Mouse (Mus musculus): ENCODE measurements around the gene Agps. TPM values are rescaled to one million over a fixed set of nuclear protein-coding genes. Genes with fewer than 3 reads are reported as not detected.
A peak's percentile ranks its signal among the peaks of the same experiment; 100 is the strongest.

The Agps gene
- polyA plus RNA-seq, 1 experiment from 2014 or later = 56.2 TPM

GRCm38 (mm10) chr2:75815521-75815920 is 16.5 kb upstream of the Agps start:
- Histone ChIP-seq H3K4me3 (no peak overlapping the region), H3K36me3 (no peaks in the 10 kb centered on the region), H3K9me3 (no peaks in the 10 kb centered on the region), H3K4me1 (no peaks in the 10 kb centered on the region), H3K27ac (no peak overlapping the region), H3K27me3 (replicated peaks) (no peaks in the 10 kb centered on the region), H3K9ac (no peak overlapping the region), H3K4me2 (replicated peaks) (no peak overlapping the region)
- 69% methylated on average over 8 of the region's 8 CpGs for WGBS
- ATAC-seq (ENCODE audit: low FRiP score, low read depth) = no peak

GRCm38 (mm10) chr2:75816673-75817072 is 15.3 kb upstream of the Agps start:
- no peaks in the 10 kb centered on the region for H3K4me1 ChIP-seq
- no peaks in the 10 kb centered on the region for H3K9me3 ChIP-seq
- H3K9ac ChIP-seq = no peak overlapping the region
- WGBS = 76% methylated on average over 6 of the region's 6 CpGs
- H3K4me2 ChIP-seq (replicated peaks) = no peak overlapping the region
- no peaks in the 10 kb centered on the region for H3K36me3 ChIP-seq
- H3K27me3 ChIP-seq (replicated peaks) = no peaks in the 10 kb centered on the region
- H3K27ac ChIP-seq = no peak overlapping the region
- ATAC-seq (ENCODE audit: low FRiP score, low read depth) = no peak
- H3K4me3 ChIP-seq = no peak overlapping the region

GRCm38 (mm10) chr2:75818719-75819118 is 13.3 kb upstream of the Agps start:
- 87% methylated on average over 7 of the region's 7 CpGs for WGBS

GRCm38 (mm10) chr2:75819796-75820195 is 12.2 kb upstream of the Agps start:
- no peaks in the 10 kb centered on the region for H3K27me3 ChIP-seq (replicated peaks)
- 94% methylated on average over 3 of the region's 3 CpGs for WGBS
- no peaks in the 10 kb centered on the region for H3K36me3 ChIP-seq
- no peak for ATAC-seq (ENCODE audit: low FRiP score, low read depth)
- H3K4me1 ChIP-seq = no peaks in the 10 kb centered on the region
- no peaks in the 10 kb centered on the region for H3K9me3 ChIP-seq
- H3K4me2 ChIP-seq (replicated peaks) = no peak overlapping the region
- H3K9ac ChIP-seq = no peak overlapping the region
- H3K4me3 ChIP-seq = no peak overlapping the region
- H3K27ac ChIP-seq = no peak overlapping the region

More at GRCm38 (mm10) chr2:75818719-75819118, 13.3 kb upstream of the Agps start:
- ATAC-seq (ENCODE audit: low FRiP score, low read depth) = no peak
- Histone ChIP-seq H3K4me2 (replicated peaks) (no peak overlapping the region), H3K36me3 (no peaks in the 10 kb centered on the region), H3K4me1 (no peaks in the 10 kb centered on the region), H3K9ac (no peak overlapping the region), H3K27me3 (replicated peaks) (no peaks in the 10 kb centered on the region), H3K4me3 (no peak overlapping the region), H3K27ac (no peak overlapping the region), H3K9me3 (no peaks in the 10 kb centered on the region)

GRCm38 (mm10) chr2:75821971-75822751 is 9.8 kb upstream of the Agps start:
- Histone ChIP-seq H3K4me2 (replicated peaks) (no peak overlapping the region), H3K27me3 (replicated peaks) (no peaks in the 10 kb centered on the region), H3K27ac (no peak overlapping the region), H3K9ac (no peak overlapping the region), H3K4me1 (no peaks in the 10 kb centered on the region), H3K9me3 (no peaks in the 10 kb centered on the region), H3K4me3 (no peak overlapping the region), H3K36me3 (no peaks in the 10 kb centered on the region)
- WGBS = 89% methylated on average over 13 of the region's 13 CpGs
- no peak for ATAC-seq (ENCODE audit: low FRiP score, low read depth)

GRCm38 (mm10) chr2:75823736-75824135 is 8.2 kb upstream of the Agps start:
- no peak overlapping the region for H3K9ac ChIP-seq
- no peaks in the 10 kb centered on the region for H3K4me1 ChIP-seq
- no peak overlapping the region for H3K4me3 ChIP-seq
- no peaks in the 10 kb centered on the region for H3K36me3 ChIP-seq
- no peak overlapping the region for H3K27ac ChIP-seq
- no peaks in the 10 kb centered on the region for H3K27me3 ChIP-seq (replicated peaks)
- no peaks in the 10 kb centered on the region for H3K9me3 ChIP-seq
- no peak overlapping the region for H3K4me2 ChIP-seq (replicated peaks)
- no peak for ATAC-seq (ENCODE audit: low FRiP score, low read depth)
- WGBS = 60% methylated on average over 7 of the region's 7 CpGs

- H3K9me3 ChIP-seq = no peaks in the 10 kb centered on the region
- no peak overlapping the region for H3K4me3 ChIP-seq
- no peaks in the 10 kb centered on the region for H3K36me3 ChIP-seq
- no peaks in the 10 kb centered on the region for H3K27me3 ChIP-seq (replicated peaks)
- WGBS = 31% methylated on average over 6 of the region's 6 CpGs
- ATAC-seq (ENCODE audit: low FRiP score, low read depth) = no peak
- H3K9ac ChIP-seq = no peak overlapping the region
- H3K27ac ChIP-seq = no peak overlapping the region
- H3K4me1 ChIP-seq = no peaks in the 10 kb centered on the region
- H3K4me2 ChIP-seq (replicated peaks) = no peak overlapping the region
Measured at GRCm38 (mm10) chr2:75824144-75824543, 7.8 kb upstream of the Agps start.

GRCm38 (mm10) chr2:75824846-75825245 is 7.1 kb upstream of the Agps start:
- Histone ChIP-seq H3K36me3 (no peaks in the 10 kb centered on the region), H3K9me3 (no peaks in the 10 kb centered on the region), H3K9ac (no peak overlapping the region), H3K4me2 (replicated peaks) (no peak overlapping the region), H3K27me3 (replicated peaks) (no peaks in the 10 kb centered on the region), H3K4me3 (no peak overlapping the region), H3K27ac (no peak overlapping the region), H3K4me1 (no peaks in the 10 kb centered on the region)
- ATAC-seq (ENCODE audit: low FRiP score, low read depth) = no peak
- 4% methylated on average over 3 of the region's 3 CpGs for WGBS

GRCm38 (mm10) chr2:75825603-75826002 is 6.4 kb upstream of the Agps start:
- Histone ChIP-seq H3K9me3 (no peaks in the 10 kb centered on the region), H3K9ac (no peak overlapping the region), H3K4me1 (no peaks in the 10 kb centered on the region), H3K36me3 (no peaks in the 10 kb centered on the region), H3K27ac (no peak overlapping the region), H3K4me3 (no peak overlapping the region), H3K27me3 (replicated peaks) (no peaks in the 10 kb centered on the region), H3K4me2 (replicated peaks) (no peak overlapping the region)
- 65% methylated on average over 1 of the region's 1 CpGs for WGBS
- no peak for ATAC-seq (ENCODE audit: low FRiP score, low read depth)

- ATAC-seq (ENCODE audit: low FRiP score, low read depth) = no peak
- H3K4me1 ChIP-seq = peaks cover 15% of the 10 kb centered on the region
- H3K4me2 ChIP-seq (replicated peaks) = no peak overlapping the region
- 84% methylated on average over 8 of the region's 8 CpGs for WGBS
- H3K9ac ChIP-seq = no peak overlapping the region
- no peaks in the 10 kb centered on the region for H3K36me3 ChIP-seq
- H3K4me3 ChIP-seq = no peak overlapping the region
- no peaks in the 10 kb centered on the region for H3K27me3 ChIP-seq (replicated peaks)
- H3K27ac ChIP-seq = no peak overlapping the region
- H3K9me3 ChIP-seq = no peaks in the 10 kb centered on the region
Measured at GRCm38 (mm10) chr2:75828931-75829610, 2.9 kb upstream of the Agps start.

- no peaks in the 10 kb centered on the region for H3K27me3 ChIP-seq (replicated peaks)
- no peak overlapping the region for H3K4me2 ChIP-seq (replicated peaks)
- H3K9ac ChIP-seq = no peak overlapping the region
- 91% methylated on average over 7 of the region's 7 CpGs for WGBS
- H3K36me3 ChIP-seq = no peaks in the 10 kb centered on the region
- no peak for ATAC-seq (ENCODE audit: low FRiP score, low read depth)
- no peak overlapping the region for H3K27ac ChIP-seq
- no peak overlapping the region for H3K4me3 ChIP-seq
- no peaks in the 10 kb centered on the region for H3K9me3 ChIP-seq
- peaks cover 15% of the 10 kb centered on the region for H3K4me1 ChIP-seq
Measured at GRCm38 (mm10) chr2:75830233-75830632, 1.7 kb upstream of the Agps start.

- H3K4me2 ChIP-seq (replicated peaks) = peak overlapping the region; percentile 69
- no peaks in the 10 kb centered on the region for H3K27me3 ChIP-seq (replicated peaks)
- no peak overlapping the region for H3K27ac ChIP-seq
- peak overlapping the region; percentile 85 for H3K9ac ChIP-seq
- WGBS = 1% methylated on average over 5 of the region's 5 CpGs
- H3K4me1 ChIP-seq = peaks cover 15% of the 10 kb centered on the region
- no peaks in the 10 kb centered on the region for H3K9me3 ChIP-seq
- peak overlapping the region; percentile 75 for H3K4me3 ChIP-seq
- no peaks in the 10 kb centered on the region for H3K36me3 ChIP-seq
- ATAC-seq (ENCODE audit: low FRiP score, low read depth) = no peak
Measured at GRCm38 (mm10) chr2:75832781-75833180, 804 bp downstream of the Agps start.

- H3K4me2 ChIP-seq (replicated peaks) = no peak overlapping the region
- no peak for ATAC-seq (ENCODE audit: low FRiP score, low read depth)
- H3K36me3 ChIP-seq = no peaks in the 10 kb centered on the region
- 87% methylated on average over 2 of the region's 2 CpGs for WGBS
- H3K4me3 ChIP-seq = no peak overlapping the region
- H3K9me3 ChIP-seq = no peaks in the 10 kb centered on the region
- H3K9ac ChIP-seq = no peak overlapping the region
- no peak overlapping the region for H3K27ac ChIP-seq
- H3K4me1 ChIP-seq = peaks cover 15% of the 10 kb centered on the region
- H3K27me3 ChIP-seq (replicated peaks) = no peaks in the 10 kb centered on the region
Measured at GRCm38 (mm10) chr2:75834492-75834891, 2.5 kb downstream of the Agps start.
